Mouse (Mus musculus) spleen, embryonic (tissue): ENCODE measurements around the gene Mpi.

Experiments used
- CTCF ChIA-PET: fragments of 350-600 bp; sonication (Branson Sonifier 250); formaldehyde crosslinking; loops from one replicate; lab custom pipeline; 2022; lab: Charles Lee

The Mpi gene

GRCm38 (mm10) chr9:57526435-57526834 is 26.1 kb downstream of the Mpi start:
- CTCF ChIA-PET: no interaction called here

- CTCF ChIA-PET: interaction anchor here (0.5 kb wide), 1 partner anchor 12 kb away, joined by 4 read pairs; no protein-coding TSS in a partner anchor
Observed at GRCm38 (mm10) chr9:57525516-57525915, 27.0 kb downstream of the Mpi start.

DNA sequence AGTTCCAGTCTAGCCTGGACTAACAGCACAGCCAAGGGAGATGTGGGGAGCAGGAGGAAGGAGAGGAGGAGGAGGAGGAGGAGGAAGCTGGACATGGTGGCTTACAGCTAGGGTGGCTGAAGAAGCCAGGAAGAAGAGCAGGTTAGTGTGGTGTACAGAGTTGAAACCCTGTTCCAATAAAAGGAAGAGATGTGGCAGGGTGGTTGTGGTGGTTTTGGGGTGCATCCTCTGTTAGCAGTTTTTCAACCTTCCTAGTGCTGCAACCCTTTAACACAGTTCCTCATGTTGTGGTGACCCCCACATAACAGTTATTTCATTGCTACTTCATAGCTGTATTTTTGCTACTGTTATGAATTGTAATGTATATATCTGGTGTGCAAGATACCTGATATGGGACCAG is 28.1 kb downstream of the Mpi start:
- CTCF ChIA-PET: interaction anchor here (0.6 to 1.1 kb wide), 3 partner anchors 12 to 131 kb away, joined by 3 to 4 read pairs (median 4); no protein-coding TSS in a partner anchor

DNA sequence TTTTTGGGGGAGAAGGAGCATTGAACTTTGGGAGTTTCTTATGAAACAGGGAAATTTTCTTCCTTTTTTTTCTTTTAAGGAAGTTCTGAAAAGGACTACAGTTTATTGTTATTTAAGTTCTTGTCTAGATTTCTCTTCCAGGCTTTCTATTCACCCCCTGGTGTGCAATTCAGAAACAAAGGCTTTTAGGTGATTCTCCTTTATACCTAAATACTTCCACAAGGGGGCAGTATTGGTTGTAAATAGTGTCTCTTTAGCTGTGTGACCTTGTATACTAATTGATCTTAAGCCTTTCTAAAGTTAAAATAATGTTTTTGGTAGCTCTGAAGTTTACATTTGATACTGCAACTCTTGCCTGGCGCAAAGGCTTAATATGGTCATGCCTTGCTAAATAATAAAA is 28.8 kb downstream of the Mpi start:
- CTCF ChIA-PET: interaction anchor here (0.6 to 1.1 kb wide), 2 partner anchors 13 to 131 kb away, joined by 4 read pairs; no protein-coding TSS in a partner anchor

GRCm38 (mm10) chr9:57522861-57523246 is 29.7 kb downstream of the Mpi start:
- CTCF ChIA-PET: no interaction called here

DNA sequence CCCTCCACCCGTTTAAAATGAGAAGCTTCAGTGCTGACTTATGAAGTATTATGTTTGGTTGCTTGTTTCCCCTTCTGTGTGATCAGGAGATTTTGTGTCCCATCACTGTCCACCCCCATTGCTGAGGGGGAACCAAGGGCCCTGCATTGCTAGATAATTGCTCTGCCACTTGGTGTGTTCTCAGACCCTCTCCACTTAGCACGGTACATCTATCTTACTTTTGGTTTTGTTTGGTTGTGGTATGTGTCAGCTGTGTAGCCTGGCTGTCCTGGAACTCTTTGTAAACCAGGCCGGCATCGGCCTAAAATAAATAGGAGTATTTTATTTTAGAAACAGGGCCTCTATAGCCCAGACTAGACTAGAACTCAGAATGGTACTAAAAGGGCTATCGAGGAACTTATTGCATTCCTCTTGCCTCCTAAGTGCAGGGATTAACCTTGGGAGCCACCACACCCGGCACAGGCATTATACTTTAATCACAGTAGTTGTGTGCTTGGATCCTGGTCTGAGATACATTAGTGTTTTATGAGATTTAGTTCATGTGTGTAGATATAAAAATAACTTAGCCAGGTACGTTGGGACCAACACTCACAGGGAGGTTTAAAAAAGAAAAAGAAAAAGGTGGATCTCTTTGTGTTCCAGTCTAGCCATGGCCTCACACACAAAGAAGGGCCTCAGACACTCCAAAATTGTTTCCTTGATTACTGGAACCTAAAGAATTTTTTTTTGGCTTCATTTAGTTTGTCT is 30.3 kb downstream of the Mpi start:
- CTCF ChIA-PET: interaction anchor here (0.6 to 0.9 kb wide), 2 partner anchors 222 to 363 kb away, joined by 3 read pairs; no protein-coding TSS in a partner anchor

GRCm38 (mm10) chr9:57521056-57521911 is 31.3 kb downstream of the Mpi start, which contains the start of gene Cox5a:
TSS of gene Cox5a (plus strand) at chr9:57521274.
- CTCF ChIA-PET: interaction anchor here (0.5 to 0.9 kb wide), 2 partner anchors 23 to 223 kb away, joined by 3 to 5 read pairs; no protein-coding TSS in a partner anchor

DNA sequence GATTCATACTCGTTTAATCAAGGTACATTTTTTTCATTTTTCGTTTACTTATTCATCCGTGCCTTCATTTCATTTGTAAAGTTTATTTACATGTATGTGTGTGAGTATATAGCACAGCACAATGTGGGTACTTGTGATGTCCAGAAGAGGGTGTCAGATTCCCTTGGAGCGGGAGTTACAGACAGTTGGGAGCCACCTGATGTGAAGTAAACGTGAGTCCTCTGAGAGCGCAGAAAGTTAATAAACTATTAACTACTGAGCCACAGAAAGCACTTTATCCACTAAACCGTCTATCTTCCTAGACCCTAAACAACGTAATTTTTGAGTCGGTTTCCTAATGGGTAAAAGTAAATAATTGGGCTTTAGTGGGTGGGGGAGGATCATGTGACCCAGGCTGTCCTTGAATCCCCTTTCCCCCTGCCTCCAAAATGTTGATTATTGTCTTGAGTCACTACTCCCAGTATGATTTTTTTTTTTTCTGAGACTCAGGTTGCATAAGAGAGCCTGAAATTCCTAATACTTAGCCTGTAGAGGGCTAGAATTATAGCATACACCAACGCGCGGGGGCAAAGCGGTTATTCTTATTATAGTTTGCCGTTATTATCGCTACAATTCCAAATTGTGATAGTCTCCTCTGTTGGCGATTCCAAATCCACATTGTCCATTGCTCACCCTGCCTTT is 32.0 kb downstream of the Mpi start:
- CTCF ChIA-PET: no interaction called here

GRCm38 (mm10) chr9:57517113-57517512 is 35.5 kb downstream of the Mpi start:
- CTCF ChIA-PET: interaction anchor here (0.9 to 1.5 kb wide), 2 partner anchors 31 to 54 kb away, joined by 3 to 8 read pairs; no protein-coding TSS in a partner anchor

DNA sequence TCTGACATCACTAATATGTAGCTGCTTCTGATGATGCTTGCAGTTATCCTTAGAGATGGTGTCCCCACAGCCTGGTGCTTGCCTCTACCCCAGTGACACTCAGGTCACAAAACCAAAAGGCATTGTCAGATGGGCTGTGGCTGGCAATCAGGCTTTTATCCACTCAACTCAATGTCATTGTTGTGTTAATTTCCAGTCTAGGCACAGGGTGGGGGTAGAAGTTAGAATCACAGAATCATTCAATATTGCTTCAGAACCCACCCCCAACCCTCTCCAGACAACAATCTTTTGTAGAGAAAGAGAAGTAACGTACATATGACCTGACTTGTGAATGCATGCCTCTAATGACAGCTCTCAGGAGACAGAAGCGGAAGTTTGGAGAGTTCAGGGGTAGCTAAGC is 42.0 kb downstream of the Mpi start:
- CTCF ChIA-PET: interaction anchor here (0.6 kb wide), 1 partner anchor 8 kb away, joined by 3 read pairs; no protein-coding TSS in a partner anchor

- CTCF ChIA-PET: interaction anchor here (0.6 kb wide), 2 partner anchors 51 to 273 kb away, joined by 4 to 5 read pairs; no protein-coding TSS in a partner anchor
Observed at GRCm38 (mm10) chr9:57505700-57506099, 46.9 kb downstream of the Mpi start.

DNA sequence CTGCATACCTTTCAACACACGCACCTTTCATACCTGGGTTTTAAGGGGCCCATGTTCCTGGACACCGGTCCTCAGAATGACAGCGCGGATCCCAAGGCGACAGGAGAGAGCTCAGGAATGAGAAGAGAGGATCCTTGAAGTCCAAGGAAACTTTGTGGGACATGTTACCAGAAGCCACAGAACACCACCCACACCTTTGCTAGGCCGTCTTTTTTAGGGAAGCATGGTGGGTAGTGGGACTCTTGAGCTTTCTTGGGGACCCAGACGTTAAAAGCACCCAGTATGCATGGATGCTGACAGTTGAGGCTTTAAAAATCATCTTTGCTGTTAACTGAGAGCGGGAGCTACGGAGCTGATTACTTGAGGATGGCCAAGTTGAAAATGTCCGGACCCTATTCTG is 47.7 kb downstream of the Mpi start:
- CTCF ChIA-PET: no interaction called here

DNA sequence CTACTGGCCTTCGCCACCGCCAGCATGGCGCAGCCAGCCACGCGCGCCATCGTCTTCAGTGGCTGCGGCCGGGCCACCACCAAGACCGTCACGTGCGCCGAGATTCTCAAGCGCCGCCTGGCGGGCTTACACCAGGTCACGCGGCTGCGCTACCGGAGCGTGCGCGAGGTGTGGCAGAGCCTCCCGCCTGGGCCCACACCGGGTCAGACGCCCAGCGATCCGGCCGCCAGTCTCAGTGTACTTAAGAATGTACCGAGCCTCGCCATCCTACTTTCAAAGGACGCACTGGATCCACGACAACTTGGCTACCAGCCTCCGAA is 48.2 kb downstream of the Mpi start:
- CTCF ChIA-PET: interaction anchor here (0.7 kb wide), 1 partner anchor 390 kb away, joined by 3 read pairs; no protein-coding TSS in a partner anchor

DNA sequence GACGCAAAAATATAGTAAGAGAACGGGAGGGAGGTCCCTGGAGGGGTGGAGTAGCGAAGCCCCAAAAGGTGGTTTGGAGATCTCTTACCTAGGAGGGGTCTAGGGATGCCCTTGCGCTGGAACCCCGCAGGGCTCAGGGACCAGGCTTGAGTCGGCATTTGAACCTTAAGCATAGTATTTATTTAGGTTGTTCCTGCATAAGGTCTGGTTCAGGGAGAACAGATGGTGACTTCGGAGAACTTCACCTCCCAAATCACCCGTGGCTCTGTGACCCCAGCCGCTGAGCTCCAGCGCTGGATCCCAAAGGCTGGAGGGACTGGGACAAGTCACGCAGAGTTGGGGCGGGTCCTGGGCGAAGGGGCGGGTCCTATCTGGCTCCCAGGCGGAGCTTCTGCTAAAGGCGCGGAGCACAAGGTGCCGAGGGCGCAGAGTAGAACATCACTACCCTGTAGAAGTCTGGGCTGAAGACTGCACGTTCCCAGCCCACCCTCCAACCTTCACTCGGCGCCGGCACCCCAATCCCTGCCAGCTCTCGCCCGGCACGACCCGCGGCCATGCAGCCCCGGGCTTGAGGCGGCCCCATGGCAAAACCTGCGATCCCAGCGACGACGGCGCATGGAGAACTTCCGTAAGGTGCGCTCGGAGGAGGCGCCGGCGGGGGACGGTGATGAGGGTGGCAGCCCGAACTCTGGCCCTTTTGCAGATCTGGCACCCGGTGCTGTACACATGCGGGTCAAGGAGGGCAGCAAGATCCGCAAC is 48.8 kb downstream of the Mpi start, which contains the start of gene Rpp25:
Rpp25 (plus strand) TSS at position 405 of the 759 bp plus-strand sequence.
- CTCF ChIA-PET: interaction anchor here (0.6 to 0.7 kb wide), 2 partner anchors 22 to 391 kb away, joined by 3 read pairs; no protein-coding TSS in a partner anchor

- CTCF ChIA-PET: interaction anchor here (0.6 kb wide), 1 partner anchor 21 kb away, joined by 3 read pairs; no protein-coding TSS in a partner anchor
Observed at GRCm38 (mm10) chr9:57502911-57503621, 49.5 kb downstream of the Mpi start.

DNA sequence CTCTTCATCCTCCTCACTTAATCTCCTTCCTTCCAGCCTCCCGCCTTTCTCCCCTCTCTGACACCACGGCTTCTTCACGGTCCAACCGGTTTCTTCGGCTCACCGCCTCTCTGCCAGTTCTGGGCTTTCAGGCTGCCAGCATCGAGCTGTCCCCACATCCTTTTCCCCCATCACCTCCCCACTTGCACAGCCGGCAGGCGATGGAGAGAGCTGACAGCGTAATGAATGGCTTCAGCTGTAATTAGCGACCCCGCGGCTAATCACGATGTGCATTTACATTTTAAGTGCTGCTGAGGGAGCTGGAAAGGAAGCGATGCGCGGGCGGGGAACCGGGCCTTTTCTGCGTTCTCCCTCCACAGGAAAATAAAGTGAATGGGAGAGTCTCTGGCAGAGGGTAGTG is 50.7 kb downstream of the Mpi start:
- CTCF ChIA-PET: interaction anchor here (0.6 to 0.7 kb wide), 2 partner anchors 438 to 504 kb away, joined by 4 read pairs; partner anchors contain the start of gene Sema7a

DNA sequence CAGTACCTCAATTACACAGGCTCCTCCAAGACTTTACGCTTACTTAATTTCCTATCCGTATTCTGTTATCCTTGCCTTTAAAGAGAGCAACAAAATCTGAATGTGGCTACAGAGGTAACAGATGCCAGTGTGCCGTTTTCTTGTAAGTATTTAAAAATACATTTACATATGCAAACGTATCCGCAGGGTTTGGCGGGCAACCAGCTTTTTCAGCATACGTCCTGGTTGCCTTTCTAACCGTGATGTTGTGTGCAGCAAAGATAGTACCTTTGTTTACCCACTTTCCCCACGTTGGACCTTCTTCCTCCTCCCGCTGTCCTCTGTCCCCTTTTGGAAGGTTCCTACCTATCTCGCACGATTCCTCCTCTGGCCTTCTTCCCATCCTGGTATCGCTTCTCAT is 51.1 kb downstream of the Mpi start:
- CTCF ChIA-PET: interaction anchor here (0.7 kb wide), 1 partner anchor 439 kb away, joined by 4 read pairs; the partner anchor contains the start of gene Sema7a

DNA sequence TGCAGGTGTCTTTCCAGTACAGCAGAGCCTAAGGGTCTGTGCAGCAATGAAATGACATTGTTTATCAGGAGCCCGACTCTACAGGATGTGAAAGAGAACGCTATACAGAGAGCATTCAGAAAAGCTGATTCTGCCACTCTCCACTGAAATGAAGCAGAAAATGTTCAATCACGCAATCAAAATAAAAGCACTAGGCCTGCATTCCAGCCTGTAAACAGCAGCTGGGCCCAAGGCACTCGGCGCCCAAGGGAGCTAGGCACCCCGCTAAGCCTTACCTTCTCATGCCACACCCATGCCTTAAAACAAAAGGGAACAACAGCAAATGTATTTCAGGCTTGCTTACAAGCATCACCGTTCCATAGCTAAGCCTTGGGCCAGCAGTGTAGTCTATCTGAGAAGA is 54.0 kb downstream of the Mpi start:
- CTCF ChIA-PET: interaction anchor here (0.7 kb wide), 2 partner anchors 23 to 70 kb away, joined by 4 to 5 read pairs; partner anchors contain the start of gene Cox5a

DNA sequence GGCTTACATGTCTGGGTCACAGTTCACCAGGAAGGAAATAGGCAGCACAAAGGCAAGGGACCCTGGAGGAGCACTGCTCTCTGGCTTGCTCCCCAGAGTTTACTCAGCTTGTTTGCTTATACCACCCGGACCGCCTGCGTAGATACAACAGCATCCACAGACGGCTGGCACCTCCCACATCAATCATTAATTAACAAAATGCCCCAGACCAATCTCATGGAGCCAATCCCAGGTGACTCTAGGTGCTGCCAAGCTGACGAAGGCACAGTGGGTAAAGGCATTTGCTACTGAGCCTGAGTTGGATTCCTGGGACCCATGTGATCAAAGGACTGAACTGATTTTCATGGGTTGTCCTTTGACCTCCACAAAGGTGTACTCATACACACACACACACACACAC is 55.3 kb downstream of the Mpi start:
- CTCF ChIA-PET: interaction anchor here (1.1 kb wide), 1 partner anchor 11 kb away, joined by 3 read pairs; no protein-coding TSS in a partner anchor
